Mouse (Mus musculus): ENCODE measurements at regions not wholly inside any gene's neighbourhood (a gene's known extent, or its start where the extent isn't known, plus 50 kb on each side); places are given as distances from the start of the nearest gene placed in this dataset.
A peak's percentile ranks its signal among the peaks of the same experiment; 100 is the strongest.

DNA sequence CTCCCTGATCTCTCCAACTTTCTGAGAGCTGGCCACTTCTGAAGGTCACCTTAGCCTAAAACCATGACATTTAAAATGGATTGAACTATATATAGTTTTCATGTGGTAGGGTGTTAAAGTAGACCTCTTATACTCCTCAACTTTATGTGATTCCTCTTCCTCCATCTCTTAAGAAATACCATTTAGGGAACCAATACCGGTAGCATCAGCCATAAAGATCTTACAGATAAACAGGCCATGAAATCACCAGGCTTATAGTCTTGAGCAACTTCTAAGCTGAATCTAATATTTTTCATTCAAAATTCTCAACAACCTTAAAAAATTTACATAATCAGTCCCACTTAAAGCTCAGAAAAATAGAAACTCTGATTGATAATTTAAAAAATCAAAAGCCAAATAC is 56.2 kb downstream of the Rpl36a-ps1 start:
- no peak for DNase-seq

DNA sequence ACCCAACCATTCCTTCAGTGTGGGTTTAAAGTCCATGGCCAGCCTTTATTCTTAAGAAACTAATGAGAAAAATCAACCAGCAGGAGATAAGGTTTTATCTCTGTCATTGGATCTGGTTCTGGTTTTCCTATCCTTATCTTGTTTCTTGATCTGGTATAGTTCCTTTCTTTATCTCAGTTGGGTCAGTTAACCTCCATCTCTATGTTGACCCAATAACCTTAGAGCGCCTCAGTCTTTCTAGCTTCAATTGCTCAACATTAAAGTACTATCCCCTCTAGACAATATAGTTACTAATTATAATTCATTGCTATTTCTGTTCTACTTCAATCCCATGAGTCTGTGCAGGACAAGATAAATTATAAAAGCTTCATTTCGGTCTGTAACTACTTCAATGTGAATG is 56.7 kb downstream of the Rpl36a-ps1 start:
- no peak for DNase-seq

DNA sequence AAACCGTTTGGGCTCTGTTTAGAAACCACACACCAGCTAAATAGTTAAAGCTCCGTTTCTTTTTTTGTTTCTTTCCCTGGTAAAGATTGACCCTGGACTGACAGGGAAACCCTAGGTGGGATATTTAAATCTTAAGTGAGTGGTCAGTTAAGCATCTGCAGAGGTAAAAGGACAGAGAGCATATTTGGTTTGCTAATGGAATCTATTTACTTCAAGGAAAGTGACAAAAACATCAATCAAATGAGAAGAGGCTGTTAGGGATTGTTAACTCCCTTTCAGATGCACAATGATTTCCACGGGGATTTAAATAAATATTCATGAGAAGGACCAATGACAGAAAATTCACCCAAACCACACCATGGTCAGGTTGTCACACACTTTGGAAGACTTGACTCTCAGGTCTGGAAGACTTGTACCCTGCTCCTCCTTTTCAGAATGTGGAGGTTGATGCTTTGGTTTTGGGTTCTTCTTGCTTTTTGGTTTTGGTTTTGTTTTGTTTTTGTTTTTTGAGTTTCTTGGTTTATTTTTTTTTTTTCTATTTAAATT is 60.7 kb downstream of the Rpl36a-ps1 start:
- DNase-seq = no peak

DNA sequence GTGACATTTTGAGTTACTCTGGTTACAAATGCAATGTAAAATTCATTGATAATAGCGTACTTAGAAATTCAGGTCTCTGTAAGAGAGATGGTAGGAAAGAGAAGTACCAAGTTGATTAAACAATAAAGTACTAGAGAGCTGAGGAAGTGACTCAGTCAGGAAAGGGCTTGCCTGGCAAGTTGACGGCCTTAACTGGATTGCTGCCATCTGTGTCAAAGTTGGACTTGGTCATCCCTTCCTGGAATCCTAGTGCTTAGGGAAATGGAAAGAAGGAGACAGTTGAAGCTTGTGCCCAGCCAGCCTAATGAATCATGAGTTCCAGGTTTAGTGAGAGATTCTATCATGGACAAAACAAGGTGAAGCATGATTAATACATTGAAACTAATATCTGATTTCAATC is 64.8 kb downstream of the Rpl36a-ps1 start:
- no peak for DNase-seq

DNA sequence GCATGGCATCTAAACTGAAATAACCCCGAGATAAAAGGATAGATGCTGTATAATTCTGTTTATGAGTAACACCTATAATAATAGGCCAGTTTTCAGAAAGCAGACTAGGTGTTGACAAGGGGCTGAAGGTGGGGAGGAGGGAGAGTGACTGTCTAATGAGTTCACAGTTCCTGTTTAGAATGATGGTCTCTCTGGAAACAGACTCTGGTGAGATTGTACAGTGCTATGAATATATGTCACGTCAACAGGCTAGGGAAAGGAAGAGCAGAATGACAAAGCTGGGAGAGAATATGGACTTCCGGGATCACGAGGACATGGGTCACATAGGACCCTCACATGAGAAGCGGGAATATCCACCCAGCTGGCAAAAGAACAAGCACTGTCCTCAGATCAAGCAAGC is 85.9 kb downstream of the Rpl36a-ps1 start:
- DNase-seq = no peak

DNA sequence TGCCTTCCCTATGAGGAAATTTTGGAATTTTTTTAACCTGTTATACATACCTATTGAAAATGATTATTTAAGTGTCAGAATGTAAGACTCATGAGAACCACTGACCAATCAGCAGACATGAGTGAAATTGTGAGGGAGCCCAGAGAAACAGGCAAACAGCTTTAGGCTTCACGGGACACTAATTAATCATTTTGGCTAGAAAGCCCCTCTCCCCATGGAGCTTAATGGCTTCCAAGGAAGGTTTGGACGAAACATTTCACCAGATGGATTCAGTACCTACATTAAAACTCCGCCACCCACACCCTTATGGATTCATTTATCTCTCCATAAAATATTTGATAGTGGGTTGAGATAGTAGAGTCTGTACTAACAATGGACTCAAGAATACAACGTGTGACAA is 95.2 kb downstream of the Rpl36a-ps1 start:
- peak in 1 of 2 experiments; percentile 16 for DNase-seq

DNA sequence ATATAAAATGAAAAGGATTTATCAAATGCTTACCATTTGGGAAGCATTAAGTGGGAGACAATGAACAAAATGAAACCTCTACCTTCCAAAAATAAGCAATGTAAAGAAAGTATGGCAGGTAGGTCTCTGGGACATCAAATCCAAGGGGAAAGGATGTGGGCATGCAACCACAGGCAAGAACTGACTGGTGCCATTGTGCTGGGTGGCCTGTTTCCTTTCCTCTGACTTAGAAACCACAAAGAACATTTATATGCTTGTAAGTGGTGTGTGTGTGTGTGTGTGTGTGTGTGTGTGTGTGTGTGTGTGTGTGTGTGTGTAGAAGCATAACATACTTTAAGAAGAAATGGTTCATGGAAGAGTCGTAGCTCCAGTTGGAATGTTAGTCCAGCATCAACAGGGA is 96.7 kb downstream of the Rpl36a-ps1 start:
- no peak for DNase-seq

DNA sequence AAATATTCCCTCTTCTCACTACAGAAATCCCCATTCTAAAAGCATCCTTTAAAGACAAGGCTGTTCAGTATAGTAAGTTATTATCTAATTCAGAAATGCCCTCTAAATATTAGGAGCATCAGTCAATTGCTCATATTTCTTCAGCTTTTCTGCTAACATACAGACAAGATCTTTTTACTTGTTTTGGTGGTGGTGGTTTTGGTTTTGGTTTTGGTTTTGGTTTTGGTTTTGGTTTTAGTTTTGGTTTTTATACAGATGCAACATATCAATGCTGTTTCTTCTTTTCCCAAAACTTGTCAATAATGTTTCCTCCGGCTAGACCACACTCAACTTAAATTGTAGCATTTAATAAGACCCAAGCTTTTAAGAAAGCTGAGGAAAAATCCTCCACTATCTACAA is 98.2 kb downstream of the Rpl36a-ps1 start:
- DNase-seq = no peak

DNA sequence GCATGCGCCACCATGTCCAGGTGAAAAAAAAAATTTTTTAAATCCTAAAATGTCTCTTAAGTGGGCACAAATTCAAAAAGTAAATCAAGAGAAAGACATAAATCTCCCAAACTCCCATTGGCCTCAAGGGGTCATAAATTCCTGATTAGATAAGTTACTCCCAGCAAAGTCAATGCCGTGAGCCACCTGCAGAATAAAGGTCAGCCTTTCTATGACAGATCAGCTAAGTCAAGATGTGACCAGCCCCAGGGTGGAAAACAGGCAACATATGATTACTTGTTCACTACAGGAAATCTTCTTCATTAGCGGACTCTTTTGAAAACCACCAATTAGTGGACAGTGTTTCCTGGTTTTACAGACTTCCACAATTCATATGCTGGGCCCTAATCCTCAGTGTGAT is 101.4 kb downstream of the Rpl36a-ps1 start:
- no peak for DNase-seq

DNA sequence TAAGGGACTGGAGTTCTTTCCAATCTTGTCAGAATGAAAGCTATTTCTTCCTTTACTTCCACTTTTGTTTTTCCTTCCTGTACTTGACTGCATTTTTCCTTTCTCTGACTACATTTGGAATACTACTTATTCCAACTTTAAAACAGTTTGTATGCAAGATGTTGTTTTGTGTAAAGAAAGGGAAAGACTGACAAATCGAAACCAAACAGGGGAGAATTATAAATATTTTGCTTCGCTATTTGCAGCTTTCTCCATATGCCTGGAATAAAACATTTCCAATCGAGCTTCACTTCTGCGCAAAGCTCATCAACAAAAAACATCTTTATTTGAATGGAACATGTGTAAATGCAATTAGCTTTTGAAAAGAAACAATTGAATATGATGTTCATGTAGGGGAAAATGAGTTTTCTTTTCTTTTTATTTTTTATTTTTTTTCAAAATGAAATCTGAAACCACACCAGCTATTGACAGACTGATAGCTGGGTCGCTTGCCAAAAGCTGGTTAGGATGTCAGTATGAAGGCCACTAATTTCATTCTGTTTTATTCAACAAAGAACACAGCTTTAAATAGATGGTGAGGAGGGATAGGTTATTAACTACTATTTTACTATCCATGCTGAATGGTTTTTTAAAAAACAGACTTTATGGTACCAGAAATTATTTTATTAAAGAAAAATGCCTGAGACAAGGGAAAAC is 102.7 kb downstream of the Rpl36a-ps1 start:
- DNase-seq = no peak

DNA sequence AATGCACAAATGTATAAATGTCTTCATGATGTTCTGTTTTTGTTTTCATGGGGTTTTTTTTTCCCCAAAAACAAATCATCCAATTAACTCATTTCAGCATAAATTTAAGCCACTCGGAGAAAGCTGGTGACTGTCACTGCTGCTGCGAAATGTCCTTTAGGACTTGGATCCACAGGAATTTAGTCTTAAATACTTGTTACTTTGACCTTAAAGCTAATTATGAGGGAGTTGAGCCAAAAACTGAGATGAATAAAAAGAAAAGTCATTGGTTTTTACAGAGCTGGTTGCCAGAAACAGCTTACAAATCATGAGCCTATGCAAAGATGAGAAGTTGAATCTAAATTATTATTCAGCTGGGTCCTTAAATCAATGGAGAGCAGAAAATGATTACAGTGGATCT is 106.5 kb downstream of the Rpl36a-ps1 start:
- DNase-seq = no peak

DNA sequence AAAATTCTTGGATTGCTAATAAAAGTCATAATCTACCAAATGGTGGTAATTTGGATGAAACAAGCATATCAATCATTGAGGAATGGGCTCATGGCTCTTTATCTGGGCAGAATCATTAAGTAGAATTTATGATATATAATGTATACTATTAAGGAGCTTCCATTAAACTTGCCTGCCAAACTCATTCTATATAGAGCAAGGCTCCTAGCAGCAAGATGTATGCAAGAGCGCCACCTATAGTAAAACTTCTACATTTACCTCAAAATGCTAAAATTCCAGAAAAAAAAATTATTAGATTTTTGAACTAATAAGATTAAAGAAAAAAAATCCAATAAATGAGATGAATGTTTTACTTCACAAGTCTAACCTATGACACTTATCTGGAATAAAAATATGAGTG is 107.1 kb downstream of the Rpl36a-ps1 start:
- DNase-seq = no peak

DNA sequence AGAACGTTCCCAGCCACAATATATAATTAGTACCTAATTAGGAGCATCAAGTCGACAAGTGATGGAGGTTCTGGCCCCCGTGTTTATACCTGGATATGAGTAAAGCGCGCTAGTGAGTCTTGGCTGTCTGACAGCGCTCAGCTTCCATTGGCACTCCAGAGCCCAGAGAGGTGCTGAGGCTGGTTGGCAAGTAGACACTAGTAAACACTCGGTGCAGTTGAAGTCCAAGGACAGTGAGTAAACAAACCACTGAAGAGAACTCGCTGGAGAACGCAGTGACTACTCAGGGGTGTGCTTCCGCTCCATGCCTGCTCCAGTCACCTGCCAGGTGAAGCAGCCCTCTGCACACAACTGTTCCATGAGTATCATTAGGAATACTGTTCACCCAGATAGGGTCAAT is 111.5 kb downstream of the Rpl36a-ps1 start:
- no peak for DNase-seq

DNA sequence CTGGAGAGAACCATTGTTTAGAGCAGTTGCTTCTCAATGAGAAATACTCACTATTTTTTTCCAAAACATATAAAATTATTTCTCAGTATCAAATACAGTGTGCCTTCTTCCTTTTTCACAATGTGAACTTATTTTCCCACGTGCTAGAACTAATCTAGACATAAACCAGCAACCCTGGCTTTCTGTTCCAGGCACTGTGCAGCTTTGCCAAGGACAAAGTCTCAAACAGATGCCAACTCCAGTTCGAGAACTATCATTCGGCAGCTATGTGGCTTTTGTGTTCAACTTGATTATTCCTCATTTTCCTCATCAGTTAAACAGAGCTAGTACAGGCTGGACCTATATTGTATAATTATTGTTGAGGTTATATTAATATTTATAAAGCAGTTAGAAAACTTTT is 116.2 kb downstream of the Rpl36a-ps1 start:
- no peak for DNase-seq

DNA sequence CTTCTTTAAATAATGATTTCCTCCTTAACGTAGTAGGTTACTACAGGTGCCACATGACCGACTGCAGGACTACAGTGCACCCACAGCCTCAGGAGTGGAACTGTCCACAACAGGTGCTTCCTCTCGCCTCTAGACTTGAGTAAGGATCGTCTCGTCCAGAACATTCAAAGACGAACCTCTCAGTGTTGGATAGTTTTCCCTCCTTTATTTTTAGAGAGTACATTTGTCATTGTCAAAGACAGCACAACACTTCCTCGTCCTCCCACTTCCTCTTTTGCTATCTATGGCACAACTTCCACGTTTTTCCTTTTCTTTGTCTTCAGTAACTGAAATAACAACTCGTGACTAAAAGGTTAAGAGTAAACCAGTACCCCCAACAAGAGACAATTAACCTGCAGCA is 120.7 kb downstream of the Rpl36a-ps1 start:
- DNase-seq = no peak

DNA sequence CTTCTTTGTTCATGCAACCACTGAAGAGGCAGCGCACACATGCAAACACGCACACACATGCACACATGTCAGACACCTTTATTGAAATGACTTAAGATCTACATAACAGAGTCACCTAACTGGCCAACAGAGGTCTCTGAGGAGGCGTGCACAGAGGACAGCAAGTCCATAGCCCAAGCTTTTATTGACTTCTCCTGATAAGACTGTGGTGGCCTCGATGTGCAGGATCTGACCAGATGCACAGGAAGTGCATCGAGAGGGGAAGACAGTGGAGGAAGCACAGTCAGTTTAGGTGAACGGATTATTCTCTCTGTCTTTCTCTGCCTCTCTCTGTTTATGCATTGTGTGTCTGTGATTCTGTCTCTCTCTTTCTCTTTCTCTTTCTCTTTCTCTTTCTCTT is 124.2 kb downstream of the Rpl36a-ps1 start:
- DNase-seq = no peak

DNA sequence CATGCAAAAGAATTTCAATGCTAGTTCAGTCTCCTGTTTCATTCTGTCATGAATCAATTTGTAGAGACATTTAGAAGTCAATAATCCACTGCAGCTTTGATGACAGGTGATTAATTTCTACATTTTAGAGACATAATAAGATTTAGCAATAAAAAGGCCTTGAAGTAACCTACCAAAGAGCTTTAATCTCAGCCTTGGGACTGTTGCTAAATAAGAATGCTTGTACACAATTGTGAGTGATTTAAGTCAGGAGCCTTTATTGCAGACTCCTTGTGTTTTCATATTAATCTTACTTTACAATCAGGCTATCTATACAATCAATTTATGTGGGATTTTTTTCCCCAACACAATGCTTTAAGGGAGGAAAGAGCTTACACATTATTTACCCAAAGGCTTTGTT is 127.2 kb downstream of the Rpl36a-ps1 start:
- no peak for DNase-seq

DNA sequence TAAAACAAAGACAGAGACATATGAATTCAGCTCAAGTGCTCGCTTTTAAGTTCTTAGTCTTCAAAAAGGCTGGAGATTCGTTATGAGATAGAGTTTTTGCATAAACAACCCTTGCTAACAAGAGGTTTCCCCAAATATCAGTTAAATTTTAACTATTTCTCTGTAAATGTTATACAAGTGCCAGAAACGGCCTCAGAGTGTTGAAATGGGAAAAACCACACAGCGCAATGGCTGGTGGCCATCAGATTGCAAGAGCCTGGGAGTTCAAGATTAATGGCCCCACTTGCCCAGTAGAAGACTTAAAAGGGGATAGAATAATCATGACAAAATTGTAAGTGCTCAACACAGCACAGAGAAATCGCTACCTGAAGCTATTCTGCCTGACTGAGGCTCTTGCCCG is 130.1 kb downstream of the Rpl36a-ps1 start:
- DNase-seq = no peak

DNA sequence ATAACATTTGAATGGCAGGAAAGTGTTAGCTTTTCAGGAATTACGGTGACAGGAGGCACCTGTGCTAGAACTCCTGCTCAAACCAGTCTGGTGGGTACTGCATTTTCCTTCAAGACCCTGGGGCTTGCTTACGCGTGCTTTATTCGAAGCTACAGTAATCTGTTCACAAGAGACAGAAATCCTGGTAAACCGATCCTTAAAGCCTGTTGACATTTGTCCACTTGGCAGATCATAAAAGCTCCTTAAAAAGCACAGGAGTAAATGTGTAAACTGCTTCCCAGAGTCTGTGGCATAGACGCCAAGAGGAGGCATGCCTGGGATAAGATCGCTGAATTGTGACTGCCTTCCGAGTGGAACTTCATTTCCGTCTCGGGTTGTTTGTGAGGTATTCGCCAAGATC is 130.5 kb downstream of the Rpl36a-ps1 start:
- no peak for DNase-seq

DNA sequence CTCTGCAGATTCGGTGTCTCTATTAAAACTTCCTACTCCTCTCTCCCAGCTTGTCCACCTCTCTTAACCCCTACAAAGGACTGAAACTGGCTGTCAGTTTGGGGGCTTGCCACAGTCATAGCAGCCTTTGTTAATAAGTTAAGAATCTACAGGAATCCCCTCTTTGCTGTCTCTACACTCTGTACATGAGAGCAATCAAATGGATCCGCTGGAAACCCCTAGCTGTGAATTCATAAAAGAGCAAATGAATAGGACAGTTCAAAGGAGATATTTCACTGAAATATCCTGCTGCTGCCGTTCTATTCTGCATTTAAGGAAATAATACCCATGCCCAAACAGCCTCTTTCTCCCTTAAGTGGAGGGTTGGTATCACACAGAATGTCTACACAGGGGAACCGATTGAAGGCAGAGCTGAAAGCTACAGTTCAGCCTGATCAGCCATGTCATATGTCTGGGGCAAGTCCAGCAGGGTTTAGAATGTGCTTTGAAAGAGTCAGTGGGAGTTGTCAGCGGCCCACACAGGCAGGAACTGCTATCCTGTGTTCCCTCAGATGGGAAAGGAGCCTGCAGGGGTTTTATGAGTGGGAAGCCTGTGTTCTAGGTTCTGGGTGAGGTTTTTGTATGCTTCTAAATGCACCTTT is 131.9 kb downstream of the Rpl36a-ps1 start:
- DNase-seq = no peak

DNA sequence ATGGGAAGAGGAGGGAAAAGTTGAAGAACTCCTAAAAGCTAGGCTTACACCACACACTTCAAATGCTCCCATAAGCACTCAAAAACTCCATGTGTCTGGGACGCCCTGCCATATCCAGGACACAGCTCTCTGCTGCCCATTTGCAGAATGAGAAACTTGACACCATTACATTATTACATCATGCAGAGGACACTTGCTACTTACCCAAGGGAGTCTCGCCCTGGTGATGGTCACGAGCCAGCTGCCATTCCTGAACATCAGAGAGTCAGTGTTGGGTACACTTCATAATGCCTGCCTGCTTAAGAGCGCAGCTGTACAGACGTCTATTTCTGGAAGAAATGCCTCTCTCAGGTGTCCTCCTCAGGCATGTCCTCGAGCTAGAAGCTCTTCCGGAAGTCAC is 135.3 kb downstream of the Rpl36a-ps1 start:
- DNase-seq = no peak

DNA sequence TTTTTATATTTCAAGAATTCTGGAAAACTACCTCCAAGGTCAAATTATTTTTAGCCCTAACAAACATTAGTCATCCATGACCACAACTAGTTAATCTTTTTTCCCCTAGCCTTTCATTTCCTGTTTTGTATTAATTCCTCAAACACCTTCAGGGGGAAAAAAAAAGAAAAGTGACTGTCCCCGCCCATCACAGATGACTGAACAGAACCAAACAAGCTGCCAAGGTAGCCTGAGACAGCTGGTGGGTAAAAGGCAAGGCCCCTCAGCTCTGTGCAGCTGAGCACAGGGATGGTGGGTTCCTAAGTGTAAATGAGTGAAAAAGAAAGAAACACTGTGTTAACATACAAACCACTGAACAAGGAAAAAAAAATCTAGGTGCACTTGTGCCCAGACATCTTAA is 145.6 kb downstream of the Rpl36a-ps1 start:
- DNase-seq = no peak

DNA sequence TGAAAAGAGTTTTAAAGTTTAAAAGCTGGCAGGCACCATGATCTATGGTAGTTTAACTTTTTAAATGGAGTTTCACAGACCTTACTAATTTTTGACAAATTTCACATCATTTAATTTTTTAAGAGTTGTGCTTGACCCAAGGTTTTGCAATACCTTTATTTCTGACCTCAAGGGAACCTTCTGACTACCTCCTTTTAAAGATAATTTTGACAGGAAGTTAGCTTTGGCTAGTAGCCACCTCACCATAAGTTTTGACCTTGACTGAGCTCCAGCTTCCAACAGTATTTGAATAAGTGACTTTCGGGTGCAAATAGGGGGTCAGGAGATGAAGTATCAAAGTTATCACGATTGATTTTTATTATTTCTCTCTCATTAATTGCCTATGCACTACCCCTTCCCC is 149.9 kb downstream of the Rpl36a-ps1 start:
- no peak for DNase-seq

DNA sequence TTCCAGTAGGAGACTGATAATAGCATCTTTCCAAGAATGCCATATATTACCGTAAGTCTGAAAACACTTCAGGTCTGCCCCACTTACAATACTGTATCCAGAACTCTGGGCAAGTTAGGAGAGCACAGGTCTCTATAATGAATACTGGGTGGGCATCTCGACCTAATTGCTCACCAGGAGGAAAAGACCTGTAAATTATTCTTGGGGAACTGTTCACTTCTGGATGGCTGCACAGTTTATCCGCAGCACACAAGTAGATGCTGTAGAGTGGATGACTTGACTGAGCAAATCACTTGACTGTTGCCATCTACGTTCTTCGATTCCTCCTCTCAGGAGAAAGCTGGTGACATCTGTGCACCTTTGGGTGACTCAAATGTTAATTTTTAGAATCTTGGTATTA is 159.8 kb downstream of the Rpl36a-ps1 start:
- DNase-seq = no peak
